Mouse (Mus musculus) limb, embryonic 10.5 days (tissue): Measurements from ENCODE around the gene Ccdc122. TPM values are rescaled to one million over a fixed set of nuclear protein-coding genes. Genes with fewer than 3 reads are reported as not detected.
"Not testable (repeated sequence)": the region's sequence is repeated elsewhere in the genome, so short reads cannot be mapped to it uniquely, and the experiment has no call there.

Experiments used
- DNase-seq: peaks from one replicate; pipeline ENCODE4 v3.0.0-alpha.2; 2017; ENCODE audit warnings: low spot score
- H3K27ac ChIP-seq: fragments of 300-500 bp; sonication (generic); 2 replicates; pipeline ENCODE4 v1.5.1; 2016; ENCODE audit warnings: mild to moderate bottlenecking
- H3K27me3 ChIP-seq: fragments of 300-500 bp; sonication (generic); 2 replicates; pipeline ENCODE4 v1.6.1; 2016; ENCODE audit warnings: low read depth, mild to moderate bottlenecking; ENCODE audit not compliant: poor library complexity, severe bottlenecking
- H3K36me3 ChIP-seq: fragments of 300-500 bp; sonication (generic); 2 replicates; pipeline ENCODE4 v1.6.1; 2016; ENCODE audit warnings: mild to moderate bottlenecking, moderate library complexity
- H3K4me1 ChIP-seq: fragments of 300-500 bp; sonication (generic); 2 replicates; pipeline ENCODE4 v1.6.1; 2016
- H3K4me3 ChIP-seq: fragments of 300-500 bp; sonication (generic); 2 replicates; pipeline ENCODE4 v1.5.1; 2016; ENCODE audit warnings: mild to moderate bottlenecking, moderate library complexity
- H3K9me3 ChIP-seq: fragments of 300-500 bp; sonication (generic); replicated peaks from 2 replicates; pipeline ENCODE4 v1.6.1; 2016; ENCODE audit warnings: mild to moderate bottlenecking
- WGBS: fragments of 180-500 bp; shearing (Covaris S2); methylation state at CpG from one replicate; pipeline ENCODE4 v1.1.7; 2016; 5-methylcytosine and 5-hydroxymethylcytosine counted together
- polyA plus RNA-seq: library from polyadenylated mRNA; unstranded; fragments of >200 nt; fragmentation: Nextera tagmentation; extraction: Ambion mirVana; gene quantifications from 2 replicates; pipeline ENCODE4 v1.2.1, GENCODE M21; 2016

The Ccdc122 gene
- polyA plus RNA-seq = 0.79 and 1.2 TPM in 2 replicates

DNA sequence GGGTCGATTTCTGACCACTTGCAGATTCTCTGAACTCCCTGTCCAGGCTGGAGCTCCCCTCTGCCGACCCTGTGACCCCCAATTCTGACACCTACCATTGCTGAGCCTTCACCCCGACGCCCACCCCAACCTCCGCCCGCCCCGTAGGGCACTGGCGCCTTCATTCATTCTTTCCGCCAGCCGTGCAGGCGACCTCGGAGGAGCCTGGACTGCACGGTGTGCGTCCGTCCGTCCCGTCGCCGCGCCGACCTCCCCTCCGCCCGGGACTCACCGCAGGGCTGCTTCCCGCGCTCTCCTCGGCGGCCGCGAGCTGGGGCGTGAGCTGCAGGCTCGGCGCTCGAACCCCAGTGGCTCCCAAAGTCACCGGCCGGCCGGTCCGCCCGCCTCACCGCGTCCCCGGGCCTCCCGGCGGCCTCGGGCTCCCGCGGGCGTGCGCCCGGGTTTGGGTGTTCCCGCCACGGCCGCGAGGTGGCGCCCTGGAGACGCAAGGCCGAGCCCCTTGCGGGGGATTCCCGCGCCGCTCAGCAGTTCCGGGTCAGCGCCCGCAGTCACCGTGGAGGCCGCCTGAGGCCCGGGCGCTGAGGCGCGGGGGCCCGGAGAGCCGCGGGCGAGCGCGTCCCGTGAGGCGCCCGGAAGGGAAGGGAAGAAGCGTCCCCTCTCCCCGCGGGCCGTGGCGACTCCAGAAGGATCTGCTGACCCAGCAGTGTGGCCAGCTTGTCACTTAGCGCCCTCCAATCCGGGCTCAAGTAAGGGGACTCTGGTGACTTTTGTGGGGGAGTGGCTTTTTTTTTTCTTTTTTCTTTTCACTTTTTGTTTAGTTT lies at the start of gene Ccdc122, which contains the start of gene Lacc1:
Gene Ccdc122, plus strand, starts transcription at position 547 of the 821 bp plus-strand sequence.
Gene Lacc1, minus strand, starts transcription at position 679 of the 821 bp plus-strand sequence.
- under 1% methylated on average over 86 of the region's 86 CpGs for WGBS
- H3K9me3 ChIP-seq = no peaks in the 10 kb centered on the region
- peak; percentile 90 for DNase-seq
- H3K4me3 ChIP-seq = peak within 1 kb of the TSS; percentile 70
- H3K27ac ChIP-seq = peak within 1 kb of the TSS; percentile 90
- peaks cover 7% of the 10 kb centered on the region for H3K4me1 ChIP-seq
- 0 out of 2 replicates have a peak, but pooled peaks cover 3% of the 10 kb centered on the region for H3K27me3 ChIP-seq
- H3K36me3 ChIP-seq = no peaks in the 10 kb centered on the region

- 96% methylated on average over 2 of the region's 2 CpGs for WGBS
- H3K4me3 ChIP-seq, H3K9me3 ChIP-seq, H3K4me1 ChIP-seq, DNase-seq, H3K36me3 ChIP-seq, H3K27me3 ChIP-seq, H3K27ac ChIP-seq: not testable (repeated sequence)
These were observed 46.2 kb upstream of the Ccdc122 start for GRCm38 (mm10) chr14:76990351-76990750.

- WGBS = 78% methylated on average over 8 of the region's 8 CpGs
- no peaks in the 10 kb centered on the region for H3K36me3 ChIP-seq
- H3K27me3 ChIP-seq = no peaks in the 10 kb centered on the region
- H3K4me3 ChIP-seq = no peak overlapping the region
- no peak for DNase-seq
- H3K9me3 ChIP-seq = no peaks in the 10 kb centered on the region
- no peak overlapping the region for H3K27ac ChIP-seq
- no peaks in the 10 kb centered on the region for H3K4me1 ChIP-seq
These were observed 31.8 kb upstream of the Ccdc122 start for GRCm38 (mm10) chr14:77004740-77005139.

DNA sequence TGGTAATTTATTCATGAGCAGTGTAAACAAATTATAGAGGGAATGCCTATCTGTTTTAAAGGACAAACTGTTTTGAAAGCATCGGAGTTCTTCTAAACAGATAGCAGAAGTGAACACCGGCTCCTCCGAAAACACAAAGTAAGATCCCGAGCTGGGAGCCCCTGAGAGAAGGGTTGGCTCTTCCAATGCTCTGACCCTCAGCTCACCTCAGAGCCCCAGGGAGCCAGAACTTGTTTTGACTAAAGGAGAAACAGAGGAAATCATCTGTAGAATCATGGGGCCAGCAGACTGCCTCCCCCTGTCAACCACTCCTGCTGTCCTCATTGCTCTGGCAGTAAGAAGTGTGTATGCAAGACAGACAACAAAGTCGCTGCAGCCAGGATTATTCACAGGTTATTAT lies 31.0 kb upstream of the Ccdc122 start:
- H3K27me3 ChIP-seq = no peaks in the 10 kb centered on the region
- H3K4me3 ChIP-seq = no peak overlapping the region
- no peaks in the 10 kb centered on the region for H3K4me1 ChIP-seq
- DNase-seq = no peak
- 79% methylated on average over 5 of the region's 5 CpGs for WGBS
- no peak overlapping the region for H3K27ac ChIP-seq
- H3K9me3 ChIP-seq = no peaks in the 10 kb centered on the region
- no peaks in the 10 kb centered on the region for H3K36me3 ChIP-seq

GRCm38 (mm10) chr14:77008238-77008637 lies 28.3 kb upstream of the Ccdc122 start:
- Histone ChIP-seq H3K4me3 (no peak overlapping the region), H3K4me1 (no peaks in the 10 kb centered on the region), H3K36me3 (no peaks in the 10 kb centered on the region), H3K9me3 (no peaks in the 10 kb centered on the region), H3K27ac (no peak overlapping the region), H3K27me3 (no peaks in the 10 kb centered on the region)
- DNase-seq = peak; percentile 72
- WGBS = 25% methylated on average over 3 of the region's 3 CpGs

GRCm38 (mm10) chr14:77011804-77012203 lies 24.8 kb upstream of the Ccdc122 start:
- Histone ChIP-seq H3K27me3 (no peaks in the 10 kb centered on the region), H3K9me3 (no peaks in the 10 kb centered on the region), H3K27ac (no peak overlapping the region), H3K4me1 (no peaks in the 10 kb centered on the region), H3K36me3 (no peaks in the 10 kb centered on the region), H3K4me3 (no peak overlapping the region)
- WGBS = 7% methylated on average over 3 of the region's 3 CpGs
- peak; percentile 75 for DNase-seq

GRCm38 (mm10) chr14:77016783-77017182 lies 19.8 kb upstream of the Ccdc122 start:
- not testable (repeated sequence) for H3K4me1 ChIP-seq, DNase-seq, H3K27ac ChIP-seq, H3K36me3 ChIP-seq, H3K9me3 ChIP-seq, H3K4me3 ChIP-seq, H3K27me3 ChIP-seq
- 59% methylated on average over 12 of the region's 12 CpGs for WGBS

GRCm38 (mm10) chr14:77017211-77017610 lies 19.4 kb upstream of the Ccdc122 start:
- no peaks in the 10 kb centered on the region for H3K9me3 ChIP-seq
- H3K4me3 ChIP-seq = no peak overlapping the region
- no peaks in the 10 kb centered on the region for H3K36me3 ChIP-seq
- no peak overlapping the region for H3K27ac ChIP-seq
- no peaks in the 10 kb centered on the region for H3K4me1 ChIP-seq
- no peaks in the 10 kb centered on the region for H3K27me3 ChIP-seq
- 75% methylated on average over 6 of the region's 6 CpGs for WGBS
- no peak for DNase-seq

DNA sequence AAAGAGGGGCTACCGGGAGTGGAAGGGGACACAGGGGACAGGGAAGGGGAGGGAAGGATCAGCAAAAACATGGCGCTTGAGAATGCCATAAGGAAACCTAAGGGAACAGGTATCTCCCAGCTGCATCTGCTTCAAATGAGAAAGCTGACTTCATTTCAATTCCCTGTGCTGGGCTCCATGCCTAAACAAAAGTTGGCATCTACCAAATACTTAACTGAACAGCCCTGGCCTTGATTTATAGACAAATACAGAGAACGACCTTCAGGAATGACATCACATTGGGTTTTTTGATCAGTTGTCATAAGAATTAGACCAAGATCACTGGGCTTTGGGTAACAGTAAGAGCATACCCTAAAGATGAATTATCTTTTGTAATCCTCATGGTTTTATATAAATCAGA lies 12.1 kb upstream of the Ccdc122 start:
- WGBS = 88% methylated on average over 3 of the region's 3 CpGs
- no peak for DNase-seq
- H3K4me1 ChIP-seq = 0 out of 2 replicates have a peak, but pooled peaks cover 3% of the 10 kb centered on the region

GRCm38 (mm10) chr14:77029319-77030054 lies 7.1 kb upstream of the Ccdc122 start:
- 77% methylated on average over 5 of the region's 5 CpGs for WGBS
- H3K36me3 ChIP-seq = no peaks in the 10 kb centered on the region
- H3K4me3 ChIP-seq = no peak overlapping the region
- no peak for DNase-seq
- H3K4me1 ChIP-seq = 0 out of 2 replicates have a peak, but pooled peaks cover 6% of the 10 kb centered on the region
- H3K27ac ChIP-seq = no peak overlapping the region
- H3K9me3 ChIP-seq = no peaks in the 10 kb centered on the region
- no peaks in the 10 kb centered on the region for H3K27me3 ChIP-seq

More for the DNA sequence above, 12.1 kb upstream of the Ccdc122 start:
- H3K36me3 ChIP-seq = no peaks in the 10 kb centered on the region
- no peaks in the 10 kb centered on the region for H3K27me3 ChIP-seq
- no peak overlapping the region for H3K4me3 ChIP-seq
- H3K27ac ChIP-seq = no peak overlapping the region
- no peaks in the 10 kb centered on the region for H3K9me3 ChIP-seq

DNA sequence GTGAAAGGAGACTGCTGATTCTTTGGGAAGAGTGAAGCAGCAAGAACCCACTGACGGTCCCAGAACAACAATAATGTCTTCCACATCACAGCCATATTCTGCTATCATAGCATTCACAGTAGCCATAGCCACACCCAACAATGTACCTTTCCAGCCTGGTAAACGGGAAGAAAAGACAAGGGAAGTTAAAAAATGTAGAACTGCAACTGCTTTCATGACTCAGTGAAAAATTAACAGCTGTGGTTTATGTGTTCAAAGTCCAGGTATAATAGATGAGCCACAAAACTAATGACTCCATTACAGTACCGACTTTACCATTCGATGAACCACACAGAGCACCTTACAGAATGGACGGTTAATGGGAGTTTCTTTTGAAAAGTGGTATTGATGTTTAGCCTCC lies 5.8 kb upstream of the Ccdc122 start:
- Histone ChIP-seq H3K4me3 (no peak overlapping the region), H3K27ac (no peak overlapping the region), H3K4me1 (0 out of 2 replicates have a peak, but pooled peaks cover 6% of the 10 kb centered on the region), H3K9me3 (no peaks in the 10 kb centered on the region), H3K36me3 (no peaks in the 10 kb centered on the region), H3K27me3 (0 out of 2 replicates have a peak, but pooled peaks cover 2% of the 10 kb centered on the region)
- WGBS = 93% methylated on average over 5 of the region's 5 CpGs
- DNase-seq = no peak

DNA sequence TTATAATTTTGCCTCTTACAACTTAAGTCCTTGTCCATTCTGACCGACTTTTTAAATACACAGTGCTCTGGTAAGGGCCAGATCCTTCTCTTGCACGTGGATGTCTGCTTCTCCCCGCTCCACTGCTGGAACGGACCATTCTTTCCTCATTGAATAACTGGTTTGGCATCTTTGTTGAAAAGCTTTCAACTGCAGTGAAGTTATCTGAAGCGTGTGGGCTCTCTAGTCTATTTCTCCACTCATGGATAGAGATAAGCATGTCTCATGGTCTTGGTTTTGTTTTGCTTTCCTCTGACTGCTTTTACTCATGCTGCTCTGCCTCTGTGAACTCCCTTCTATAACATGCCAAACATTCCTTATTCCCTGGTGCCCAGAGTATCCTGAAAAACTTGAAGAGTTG lies 4.1 kb upstream of the Ccdc122 start:
- 88% methylated on average over 5 of the region's 5 CpGs for WGBS
- Histone ChIP-seq H3K27me3 (0 out of 2 replicates have a peak, but pooled peaks cover 3% of the 10 kb centered on the region), H3K4me1 (peaks cover 13% of the 10 kb centered on the region), H3K9me3 (no peaks in the 10 kb centered on the region), H3K27ac (no peak overlapping the region), H3K36me3 (no peaks in the 10 kb centered on the region), H3K4me3 (no peak overlapping the region)
- no peak for DNase-seq

DNA sequence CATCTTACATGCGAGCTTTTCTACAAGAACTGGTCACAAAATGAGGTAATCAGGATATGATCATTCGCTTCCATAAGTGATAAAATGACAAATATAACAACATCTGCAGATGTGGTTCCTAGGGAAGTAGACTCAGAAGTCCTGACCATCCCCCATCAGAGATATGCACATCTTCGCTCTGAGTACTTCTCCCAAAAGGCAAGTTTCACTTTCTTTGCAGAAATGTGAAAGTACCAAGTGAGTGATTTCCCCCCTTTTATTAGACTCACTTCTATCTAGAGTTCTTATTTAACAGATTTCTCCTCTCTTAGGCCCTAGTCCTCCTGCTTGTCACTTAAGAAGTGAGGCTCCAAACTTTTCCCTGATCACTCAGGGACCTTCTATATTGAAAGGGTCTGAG lies 3.2 kb upstream of the Ccdc122 start:
- Histone ChIP-seq H3K4me1 (peaks cover 13% of the 10 kb centered on the region), H3K27ac (no peak overlapping the region), H3K36me3 (no peaks in the 10 kb centered on the region), H3K9me3 (no peaks in the 10 kb centered on the region), H3K4me3 (no peak overlapping the region), H3K27me3 (0 out of 2 replicates have a peak, but pooled peaks cover 3% of the 10 kb centered on the region)
- DNase-seq = no peak
- WGBS = 97% methylated on average over 3 of the region's 3 CpGs
